Mouse (Mus musculus) myocyte (in vitro differentiated cells): ENCODE measurements around the gene Ireb2.

Experiments used
- E2F4 ChIP-seq: IDR thresholded peaks from one replicate; pipeline ENCODE4 v1.6.1; 2011; ENCODE audit warnings: mild to moderate bottlenecking, control low read depth, moderate library complexity; ENCODE audit not compliant: insufficient read depth
- MAX ChIP-seq: IDR thresholded peaks from one replicate; pipeline ENCODE4 v1.6.1; 2011; ENCODE audit warnings: low read depth, mild to moderate bottlenecking, control low read depth
- MYOD1 ChIP-seq, 3 experiments: IDR thresholded peaks; one replicate each; pipeline ENCODE4 v1.6.1; 2011; ENCODE audit warnings: control low read depth in 2 of 3, low read depth in 2 of 3, mild to moderate bottlenecking in 2 of 3, moderate library complexity in 1 of 3; ENCODE audit not compliant: insufficient read length in 2 of 3, control insufficient read depth in 1 of 3
- POLR2A ChIP-seq: IDR thresholded peaks from one replicate; pipeline ENCODE4 v1.6.1; 2011; ENCODE audit warnings: low read depth, mild to moderate bottlenecking, control low read depth, moderate library complexity; ENCODE audit not compliant: insufficient read length
- POLR2AphosphoS2 ChIP-seq: IDR thresholded peaks from one replicate; pipeline ENCODE4 v1.6.1; 2011; ENCODE audit warnings: low read depth, control low read depth; ENCODE audit not compliant: insufficient read length
- SRF ChIP-seq: IDR thresholded peaks from one replicate; pipeline ENCODE4 v1.6.1; 2011; ENCODE audit warnings: low read depth; ENCODE audit not compliant: control insufficient read depth, insufficient read length

GRCm38 (mm10) chr9:54860526-54860925 lies 3.1 kb upstream of the Ireb2 start:
- TF ChIP-seq POLR2A: no peak
- no peak for TF ChIP-seq E2F4
- TF ChIP-seq MYOD1 (IDR thresholded peaks at IDR 0.05; ENCODE audit: control insufficient read depth in 1 of 3, insufficient read length in 2 of 3, low read depth in 2 of 3): no peak
- TF ChIP-seq MAX: no peak
- no peak for TF ChIP-seq POLR2AphosphoS2
- no peak for TF ChIP-seq SRF
